Mouse (Mus musculus) liver, postnatal 0 days (tissue): ENCODE measurements around the gene Ptgds. TPM values are rescaled to one million over a fixed set of nuclear protein-coding genes. Genes with fewer than 3 reads are reported as not detected.

Source experiments
- ATAC-seq: fragments of 200-750 bp; cut with Nextera tagmentation; 2 replicates; pipeline ENCODE4 v1.8.0; 2017; ENCODE audit warnings: mild to moderate bottlenecking, moderate library complexity
- DNase-seq: peaks from one replicate; pipeline ENCODE4 v3.0.0-alpha.2; 2016
- H3K27ac ChIP-seq: fragments of 300-500 bp; sonication (generic); 2 replicates; pipeline ENCODE4 v1.5.1; 2014; ENCODE audit warnings: antibody characterized with exemption, moderate library complexity, mild to moderate bottlenecking, low read depth
- H3K27me3 ChIP-seq: fragments of 300-500 bp; sonication (generic); 2 replicates; pipeline ENCODE4 v1.6.1; 2014; ENCODE audit warnings: low read length, control low read depth, mixed read lengths; ENCODE audit not compliant: insufficient read depth
- H3K36me3 ChIP-seq: fragments of 300-500 bp; sonication (generic); replicated peaks from 2 replicates; pipeline ENCODE4 v1.6.1; 2014; ENCODE audit warnings: mild to moderate bottlenecking, control low read depth, low read length, moderate library complexity, mixed read lengths; ENCODE audit not compliant: insufficient read depth
- H3K4me1 ChIP-seq: fragments of 300-500 bp; sonication (generic); 2 replicates; pipeline ENCODE4 v1.6.1; 2014; ENCODE audit warnings: antibody characterized with exemption, mild to moderate bottlenecking, control low read depth; ENCODE audit not compliant: insufficient read depth
- H3K4me2 ChIP-seq: fragments of 300-500 bp; sonication (generic); 2 replicates; pipeline ENCODE4 v1.6.1; 2014; ENCODE audit warnings: low read depth, mild to moderate bottlenecking, low read length, moderate library complexity, mixed read lengths
- H3K4me3 ChIP-seq: fragments of 300-500 bp; sonication (generic); 2 replicates; pipeline ENCODE4 v1.5.1; 2014; ENCODE audit warnings: low read depth, low read length
- H3K9ac ChIP-seq: fragments of 300-500 bp; sonication (generic); replicated peaks from 2 replicates; pipeline ENCODE4 v1.6.1; 2014; ENCODE audit warnings: mild to moderate bottlenecking, moderate library complexity
- H3K9me3 ChIP-seq: fragments of 300-500 bp; sonication (generic); 2 replicates; pipeline ENCODE4 v1.6.1; 2016; ENCODE audit warnings: mild to moderate bottlenecking, control low read depth, low read length, mixed read lengths
- CTCF ChIP-seq: sonication (generic); IDR thresholded peaks from 2 replicates; pipeline ENCODE4 v1.5.1; 2016; ENCODE audit warnings: antibody characterized with exemption, low read depth
- EP300 ChIP-seq: IDR thresholded peaks from 2 replicates; pipeline ENCODE4 v1.6.1; 2016; ENCODE audit warnings: antibody characterized with exemption, low read depth, mild to moderate bottlenecking
- WGBS: fragments of 180-500 bp; shearing (Covaris S2); extraction: QIAGEN DNeasy Blood & Tissue Kit; methylation state at CpG from one replicate; pipeline ENCODE4 v1.1.7; 2014; ENCODE audit not compliant: insufficient replicate concordance; 5-methylcytosine and 5-hydroxymethylcytosine counted together
- polyA plus RNA-seq: library from polyadenylated mRNA; unstranded; fragments of >200 nt; fragmentation: Nextera tagmentation; extraction: Ambion mirVana; gene quantifications from 2 replicates; pipeline ENCODE4 v1.2.1, GENCODE M21; 2015

Gene Ptgds
- polyA plus RNA-seq, 1 experiment from 2014 or later = 1.0 TPM

- Histone ChIP-seq H3K4me2 (peak within 1 kb of the TSS; percentile 95), H3K9me3 (no peaks in the 10 kb centered on the region), H3K4me1 (peaks cover 22% of the 10 kb centered on the region), H3K9ac (peak within 1 kb of the TSS; percentile 97), H3K27me3 (no peaks in the 10 kb centered on the region), H3K36me3 (peaks cover 16% of the 10 kb centered on the region), H3K4me3 (peak within 1 kb of the TSS; percentile 84), H3K27ac (peak within 1 kb of the TSS; percentile 88)
- 76% methylated on average over 20 of the region's 20 CpGs for WGBS
- no peak for TF ChIP-seq EP300
- TF ChIP-seq CTCF = peak; percentile 28; the same call in 1 of the 2 replicates
- DNase-seq (no peak), ATAC-seq (no peak)
Measured at GRCm38 (mm10) chr2:25501593-25502486, 32.0 kb upstream of the Ptgds start, which contains the start of gene C8g. Gene C8g (minus strand): TSS chr2:25501719.

GRCm38 (mm10) chr2:25500576-25501405, 30.9 kb upstream of the Ptgds start, which contains the start of gene Fbxw5:
Gene Fbxw5 (plus strand): TSS chr2:25500750.
- under 1% methylated on average over 38 of the region's 44 CpGs for WGBS
- H3K36me3 ChIP-seq = peaks cover 16% of the 10 kb centered on the region
- H3K9me3 ChIP-seq = no peaks in the 10 kb centered on the region
- TF ChIP-seq CTCF (no peak), EP300 (no peak)
- H3K4me2 ChIP-seq = peak within 1 kb of the TSS; percentile 95
- H3K27me3 ChIP-seq = no peaks in the 10 kb centered on the region
- peak within 1 kb of the TSS; percentile 97 for H3K9ac ChIP-seq
- H3K4me3 ChIP-seq = peak within 1 kb of the TSS; percentile 84
- DNase-seq = peak; percentile 94
- peak; percentile 89 for ATAC-seq
- H3K4me1 ChIP-seq = peaks cover 22% of the 10 kb centered on the region
- H3K27ac ChIP-seq = peak within 1 kb of the TSS; percentile 88

- Histone ChIP-seq H3K36me3 (peaks cover 13% of the 10 kb centered on the region), H3K4me2 (peak overlapping the region; percentile 95), H3K27me3 (no peaks in the 10 kb centered on the region), H3K4me3 (peak overlapping the region; percentile 84), H3K4me1 (peaks cover 22% of the 10 kb centered on the region), H3K9ac (peak overlapping the region; percentile 97), H3K27ac (peak overlapping the region; percentile 77), H3K9me3 (no peaks in the 10 kb centered on the region)
- TF ChIP-seq CTCF (no peak), EP300 (no peak)
- 55% methylated on average over 6 of the region's 6 CpGs for WGBS
- ATAC-seq (peak; percentile 58), DNase-seq (no peak)
Measured at GRCm38 (mm10) chr2:25500071-25500575, 30.3 kb upstream of the Ptgds start.

- ATAC-seq (no peak), DNase-seq (no peak)
- peaks cover 22% of the 10 kb centered on the region for H3K4me1 ChIP-seq
- no peak overlapping the region for H3K27ac ChIP-seq
- no peak overlapping the region for H3K4me3 ChIP-seq
- 62% methylated on average over 15 of the region's 15 CpGs for WGBS
- TF ChIP-seq EP300 = no peak
- TF ChIP-seq CTCF = 0 out of 2 replicates have a peak, but pooled peaks have one; percentile 16
- no peaks in the 10 kb centered on the region for H3K27me3 ChIP-seq
- H3K9me3 ChIP-seq = no peaks in the 10 kb centered on the region
- no peak overlapping the region for H3K9ac ChIP-seq
- peaks cover 2% of the 10 kb centered on the region; the same call in 1 of the 2 replicates for H3K36me3 ChIP-seq
- no peak overlapping the region for H3K4me2 ChIP-seq
Measured at GRCm38 (mm10) chr2:25498622-25499478, 29.0 kb upstream of the Ptgds start.

GRCm38 (mm10) chr2:25497846-25498575, 28.2 kb upstream of the Ptgds start:
- Histone ChIP-seq H3K9ac (no peak overlapping the region), H3K9me3 (no peaks in the 10 kb centered on the region), H3K4me3 (no peak overlapping the region), H3K4me2 (no peak overlapping the region), H3K27ac (no peak overlapping the region), H3K27me3 (no peaks in the 10 kb centered on the region), H3K36me3 (no peaks in the 10 kb centered on the region), H3K4me1 (peaks cover 22% of the 10 kb centered on the region)
- TF ChIP-seq CTCF (no peak), EP300 (no peak)
- WGBS = 48% methylated on average over 6 of the region's 6 CpGs
- DNase-seq (no peak), ATAC-seq (no peak)
